Mouse (Mus musculus): ENCODE results near the gene Zfand5.

- TF ChIP-seq EP300 (IDR thresholded peaks at IDR 0.05) (no peak), CTCF (IDR thresholded peaks at IDR 0.05) (no peak)
These were observed 53.3 kb downstream of the Zfand5 start for GRCm38 (mm10) chr19:21325333-21325732.
